Mouse (Mus musculus) bone marrow, adult 2 months (tissue): ENCODE results near the gene Txlna. TPM values are rescaled to one million over a fixed set of nuclear protein-coding genes. Genes with fewer than 3 reads are reported as not detected.

ENCODE experiments used
- H3K27ac ChIP-seq: fragments of 200-500 bp; 2 replicates; pipeline ENCODE4 v1.5.1; 2012; ENCODE audit warnings: low read depth, mild to moderate bottlenecking, control low read depth, inconsistent platforms, low read length; ENCODE audit not compliant: control insufficient read depth, poor library complexity, insufficient read depth
- H3K4me1 ChIP-seq: fragments of 200-500 bp; 2 replicates; pipeline ENCODE4 v1.6.1; 2011; ENCODE audit warnings: low read length; ENCODE audit not compliant: control insufficient read depth, insufficient read depth
- H3K4me3 ChIP-seq: fragments of 200-500 bp; replicated peaks from 2 replicates; pipeline ENCODE3; 2011; ENCODE audit warnings: mild to moderate bottlenecking, low read depth, low read length, control low read depth; ENCODE audit not compliant: control insufficient read depth
- CTCF ChIP-seq: fragments of 200-500 bp; IDR thresholded peaks from 2 replicates; pipeline ENCODE4 v1.5.1; 2011; ENCODE audit warnings: low read length, control low read depth; ENCODE audit not compliant: control insufficient read depth, insufficient read depth
- POLR2A ChIP-seq: fragments of 200-500 bp; IDR thresholded peaks from 2 replicates; pipeline ENCODE4 v1.6.1; 2011; ENCODE audit warnings: low read depth, mild to moderate bottlenecking, control low read depth, low read length, borderline replicate concordance; ENCODE audit not compliant: control insufficient read depth
- WGBS: fragments of 180-500 bp; shearing (Covaris S2); methylation state at CpG from one replicate; pipeline ENCODE4 v1.1.7; 2018; 5-methylcytosine and 5-hydroxymethylcytosine counted together
- polyA plus RNA-seq: library from polyadenylated mRNA; stranded (reverse); fragments of >200 nt; gene quantifications from 2 replicates; pipeline ENCODE4 v1.2.4, GENCODE M21; 2011; ENCODE audit warnings: low replicate concordance; ENCODE audit not compliant: missing spikeins, insufficient read depth, insufficient read length

Txlna gene
- polyA plus RNA-seq, 1 experiment, result 43.7 TPM

DNA sequence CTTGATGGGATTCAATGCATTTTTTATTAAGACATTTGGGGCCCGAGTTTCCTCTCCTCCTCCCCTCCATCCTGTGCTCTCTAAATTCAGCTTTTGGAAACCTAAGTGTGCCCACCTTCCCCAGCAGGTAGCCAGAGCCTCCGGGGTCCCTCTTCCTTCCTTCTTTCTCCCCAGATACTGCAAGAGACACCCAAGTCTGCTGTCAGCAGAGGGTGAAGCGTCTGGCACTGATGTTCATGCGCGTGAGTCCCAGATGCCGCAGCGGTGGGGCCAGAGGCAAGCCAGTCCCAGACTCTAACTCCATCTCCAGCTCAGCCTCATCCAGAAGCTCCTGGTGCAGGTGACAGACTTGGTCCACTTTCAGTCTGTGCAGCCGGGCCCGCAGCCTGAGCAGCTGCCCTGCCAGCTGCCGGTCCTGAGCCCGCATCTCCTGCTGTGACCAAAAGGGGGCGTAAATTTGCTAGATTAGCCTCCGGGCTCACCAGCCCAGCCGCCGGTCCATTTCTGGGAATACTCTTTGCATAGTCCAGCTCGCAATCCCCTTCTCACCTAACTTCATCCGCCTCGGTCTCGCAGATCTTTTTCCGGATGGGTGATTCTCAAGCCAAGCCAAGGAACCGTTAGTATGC lies 63.9 kb downstream of the Txlna start:
- Histone ChIP-seq H3K4me3 (peak overlapping the region; percentile 43), H3K4me1 (peaks cover 4% of the 10 kb centered on the region; the same call in 1 of the 2 replicates), H3K27ac (peak overlapping the region; percentile 26; the same call in 1 of the 2 replicates)
- WGBS, result 31% methylated on average over 21 of the region's 21 CpGs
- peak; percentile 63 for TF ChIP-seq CTCF
- no peak for TF ChIP-seq POLR2A

Other genes starting within 250 kb of the Txlna start
- gene Zbtb8b, start 200.2 kb downstream of the Txlna start, polyA plus RNA-seq, result not detected in 2 replicates
- 96.2 and 127 TPM in 2 replicates for gene Bsdc1, start 179.5 kb downstream of the Txlna start, polyA plus RNA-seq
- gene Tssk3, start 150.0 kb downstream of the Txlna start, polyA plus RNA-seq, result not detected in 2 replicates
- gene Fam229a, start 149.9 kb downstream of the Txlna start, polyA plus RNA-seq, result 2.8 TPM in 1 of 2 replicates, not detected in the other
- 14.6 and 53.8 TPM in 2 replicates for gene Marcksl1, start 127.5 kb downstream of the Txlna start, polyA plus RNA-seq
- gene Hdac1, start 98.4 kb downstream of the Txlna start, polyA plus RNA-seq, result 78.4 and 100 TPM in 2 replicates
- 10.2 and 17.8 TPM in 2 replicates for gene Lck, start 67.4 kb downstream of the Txlna start, polyA plus RNA-seq
- 9.0 TPM in 2 replicates for gene Fam167b, start 62.5 kb downstream of the Txlna start, polyA plus RNA-seq
- 105 and 123 TPM in 2 replicates for gene Eif3i, start 40.4 kb downstream of the Txlna start, polyA plus RNA-seq
- 71.2 and 118 TPM in 2 replicates for gene Tmem234, start 40.4 kb downstream of the Txlna start, polyA plus RNA-seq
- gene Dcdc2b, start 26.8 kb downstream of the Txlna start, polyA plus RNA-seq, result 3.5 and 12.6 TPM in 2 replicates
- gene Iqcc, start 22.0 kb downstream of the Txlna start, polyA plus RNA-seq, result 11.1 and 11.6 TPM in 2 replicates
- gene Ccdc28b, start 17.1 kb downstream of the Txlna start, polyA plus RNA-seq, result 42.2 and 75.8 TPM in 2 replicates
- gene Kpna6, start 31.7 kb upstream of the Txlna start, polyA plus RNA-seq, result 8.6 and 19.2 TPM in 2 replicates
- 3.7 and 9.3 TPM in 2 replicates for gene Tmem39b, start 55.8 kb upstream of the Txlna start, polyA plus RNA-seq
- gene Khdrbs1, start 101.2 kb upstream of the Txlna start, polyA plus RNA-seq, result 33.6 and 40.4 TPM in 2 replicates
- 70.4 and 92.1 TPM in 2 replicates for gene Ptp4a2, start 170.2 kb upstream of the Txlna start, polyA plus RNA-seq